Mouse (Mus musculus) lung, postnatal 10 days (tissue): ENCODE measurements around the gene Hist2h2aa2.

ENCODE experiments used
- DNase-seq: peaks from one replicate; pipeline ENCODE4 v3.0.0; 2021

Hist2h2aa2 gene

DNA sequence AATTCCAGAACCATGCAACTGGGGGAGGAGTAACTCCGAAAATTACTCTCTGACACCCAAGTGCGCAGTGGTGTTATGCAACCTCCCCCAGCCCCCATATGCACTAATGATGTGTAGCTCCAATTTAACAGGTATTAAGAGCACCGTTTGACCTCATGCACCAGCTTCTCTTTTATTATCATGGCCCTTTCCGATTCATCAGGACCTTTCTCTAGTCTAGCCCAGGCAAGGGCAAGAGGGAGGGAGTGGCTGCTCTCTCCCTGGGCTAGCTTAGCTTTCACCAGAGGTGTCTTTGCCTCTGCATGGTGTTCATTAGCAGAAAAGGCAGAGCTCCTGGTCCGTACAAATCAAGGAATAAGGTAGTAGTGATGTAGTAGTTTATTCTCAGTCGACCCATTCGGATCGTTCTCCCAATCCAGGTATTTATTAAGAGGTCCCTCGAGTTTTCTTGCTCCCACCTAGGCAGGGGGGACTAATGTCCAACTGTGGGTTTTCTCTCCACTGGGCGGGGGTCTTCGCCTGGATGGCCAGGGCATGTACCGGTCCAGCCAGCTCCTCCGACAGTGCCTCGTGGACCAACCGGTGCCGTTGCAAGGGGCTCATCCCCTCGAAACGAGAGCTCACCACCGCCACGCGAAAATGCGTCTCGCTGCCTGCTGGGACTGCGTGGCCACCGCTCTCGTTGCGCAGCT is 43.5 kb downstream of the Hist2h2aa2 start:
- no peak for DNase-seq

DNA sequence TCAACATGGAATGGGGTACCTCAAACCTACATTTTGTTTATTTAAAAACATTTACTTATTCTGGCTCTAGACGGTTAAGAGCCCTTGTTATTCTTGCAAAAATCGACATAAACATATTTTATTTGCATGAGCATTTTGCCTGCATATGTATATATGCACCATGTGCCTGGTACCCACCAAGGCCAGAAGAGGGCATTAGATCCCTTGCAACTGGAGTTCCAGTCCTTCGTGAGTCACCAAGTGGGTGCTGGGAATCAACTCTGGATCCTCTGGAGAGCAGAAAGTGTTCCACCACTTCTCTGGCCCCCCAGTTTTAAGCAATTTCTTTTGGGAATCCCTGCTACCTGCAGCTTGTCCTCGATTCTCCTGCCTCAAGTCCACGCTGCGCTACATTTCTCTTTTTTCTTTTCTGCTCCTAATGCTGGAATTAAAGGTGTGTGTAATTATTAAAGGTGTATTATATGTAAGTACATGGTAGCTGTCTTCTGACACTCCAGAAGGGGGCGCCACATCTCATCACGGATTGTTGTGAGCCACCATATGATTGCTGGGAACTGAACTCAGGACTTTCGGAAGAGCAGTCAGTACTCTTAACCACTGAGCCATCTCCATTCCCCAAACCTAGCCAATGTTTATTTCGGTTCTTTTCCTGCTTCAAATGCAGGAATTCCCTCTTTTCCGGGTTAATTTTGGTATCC is 44.3 kb downstream of the Hist2h2aa2 start:
- DNase-seq = no peak

DNA sequence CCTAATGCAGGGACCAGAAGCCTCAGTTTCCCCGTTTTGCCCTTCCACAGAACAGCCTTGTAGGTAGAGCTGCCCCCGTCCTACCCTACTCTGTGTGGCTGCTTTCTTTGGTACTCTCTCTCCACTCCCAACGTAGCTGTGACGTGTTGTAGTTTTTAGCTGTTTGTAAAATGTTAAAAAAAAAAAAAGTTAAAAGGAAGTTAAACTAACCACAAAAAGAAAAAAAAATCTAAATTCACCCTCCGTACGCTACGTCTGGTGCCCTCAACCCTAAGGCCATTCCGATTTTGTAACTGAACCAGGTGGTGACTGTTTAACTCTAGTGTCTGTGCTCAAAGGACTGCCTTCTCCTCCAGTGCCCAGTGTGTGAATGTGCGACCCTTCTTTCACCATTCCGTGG is 45.1 kb downstream of the Hist2h2aa2 start:
- DNase-seq = no peak

DNA sequence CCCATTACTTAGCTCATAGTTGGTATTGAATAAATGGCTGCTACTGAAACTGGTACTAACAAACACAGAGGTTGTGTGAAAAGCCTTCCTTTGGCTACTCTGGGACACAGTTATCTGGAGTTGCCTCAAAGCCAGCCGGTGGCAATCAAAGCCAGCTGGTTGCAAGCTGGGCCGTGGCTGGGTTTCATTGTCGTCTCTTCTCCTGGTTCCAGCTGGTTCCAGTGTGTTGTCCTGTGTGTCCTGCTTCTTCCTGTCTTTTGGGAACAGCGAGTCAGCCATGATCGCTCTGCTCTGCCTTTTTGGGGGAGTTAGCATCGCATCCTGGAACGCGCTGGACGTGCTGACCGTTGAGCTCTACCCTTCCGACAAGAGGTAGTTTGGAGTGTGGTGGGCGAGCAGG is 47.1 kb downstream of the Hist2h2aa2 start:
- DNase-seq = peak; percentile 57
